Mouse (Mus musculus) gastrocnemius, postnatal 4 days (tissue): Measurements from ENCODE around the gene Myh1. TPM values are rescaled to one million over a fixed set of nuclear protein-coding genes. Genes with fewer than 3 reads are reported as not detected.

Experiments
- DNase-seq, 2 experiments: peaks; one replicate each; pipeline ENCODE4 v3.0.0; 2021 to 2022; ENCODE audit warnings: low spot score in 2 of 2, mixed read lengths in 2 of 2
- long read RNA-seq, 2 experiments: library from polyadenylated mRNA; stranded (forward); transcript quantifications; one replicate each; pipeline ENCODE4 v2.0.0; 2021
- total RNA-seq, 2 experiments: library from RNA; stranded (reverse); gene quantifications; 2 replicates each; pipeline ENCODE4 v1.2.3; 2021

Gene Myh1
- 100 to 1,000 TPM; 613 to 684 TPM for total RNA-seq
- long read RNA-seq, experiment 1, full-length matches to known transcripts = 274 of 456 reads
- long read RNA-seq, experiment 1, partial matches to known transcripts = 160 of 456 reads
- long read RNA-seq, experiment 1, other reads (novel, unspliced or antisense) = 22 of 456 reads
- long read RNA-seq, experiment 2, full-length matches to known transcripts = 615 of 967 reads
- long read RNA-seq, experiment 2, partial matches to known transcripts = 315 of 967 reads
- long read RNA-seq, experiment 2, other reads (novel, unspliced or antisense) = 37 of 967 reads

DNA sequence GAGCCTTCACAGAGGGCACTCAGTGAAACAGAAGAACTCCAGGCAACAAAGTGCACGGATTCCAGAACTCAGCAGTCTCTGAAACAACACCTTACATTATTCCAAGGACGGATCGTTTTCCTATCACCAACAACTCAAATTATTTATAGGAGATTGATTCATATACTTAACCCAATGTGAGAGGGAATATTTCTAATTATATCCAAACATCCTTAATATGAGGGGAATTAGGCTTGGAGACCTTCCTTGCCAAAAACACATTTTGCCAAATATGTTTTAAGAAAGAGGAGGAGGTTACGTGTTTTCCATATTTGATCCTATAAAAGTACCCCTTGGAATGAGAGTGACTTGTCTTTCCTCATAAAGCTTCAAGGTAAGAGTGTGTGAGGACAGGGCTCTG, at the start of gene Myh1:
TSS of gene Myh1 (plus strand) at position 301 of the 400 bp plus-strand sequence.
- DNase-seq = no peak

DNA sequence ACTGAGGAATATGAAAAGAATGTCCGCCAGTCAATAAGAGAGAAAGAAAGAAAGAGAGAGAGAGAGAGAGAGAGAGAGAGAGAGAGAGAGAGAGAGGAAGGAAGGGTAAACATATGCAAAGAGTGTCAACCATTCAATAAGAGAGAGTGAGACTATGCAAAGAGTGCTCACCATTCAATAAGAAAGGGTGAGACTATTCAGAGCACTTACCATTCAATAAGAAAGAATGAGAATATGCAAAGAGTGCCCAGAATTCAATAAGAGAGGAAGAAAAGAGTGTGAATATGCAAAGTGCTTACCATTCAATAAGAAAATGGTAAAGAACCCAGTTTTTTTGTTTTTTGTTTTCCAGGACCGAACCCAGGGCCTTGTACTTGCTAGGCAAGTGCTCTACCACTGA, 49.6 kb upstream of the Myh1 start:
- no peak for DNase-seq

- no peak for DNase-seq
These were observed 48.7 kb upstream of the Myh1 start for GRCm38 (mm10) chr11:67151159-67151558.

DNA sequence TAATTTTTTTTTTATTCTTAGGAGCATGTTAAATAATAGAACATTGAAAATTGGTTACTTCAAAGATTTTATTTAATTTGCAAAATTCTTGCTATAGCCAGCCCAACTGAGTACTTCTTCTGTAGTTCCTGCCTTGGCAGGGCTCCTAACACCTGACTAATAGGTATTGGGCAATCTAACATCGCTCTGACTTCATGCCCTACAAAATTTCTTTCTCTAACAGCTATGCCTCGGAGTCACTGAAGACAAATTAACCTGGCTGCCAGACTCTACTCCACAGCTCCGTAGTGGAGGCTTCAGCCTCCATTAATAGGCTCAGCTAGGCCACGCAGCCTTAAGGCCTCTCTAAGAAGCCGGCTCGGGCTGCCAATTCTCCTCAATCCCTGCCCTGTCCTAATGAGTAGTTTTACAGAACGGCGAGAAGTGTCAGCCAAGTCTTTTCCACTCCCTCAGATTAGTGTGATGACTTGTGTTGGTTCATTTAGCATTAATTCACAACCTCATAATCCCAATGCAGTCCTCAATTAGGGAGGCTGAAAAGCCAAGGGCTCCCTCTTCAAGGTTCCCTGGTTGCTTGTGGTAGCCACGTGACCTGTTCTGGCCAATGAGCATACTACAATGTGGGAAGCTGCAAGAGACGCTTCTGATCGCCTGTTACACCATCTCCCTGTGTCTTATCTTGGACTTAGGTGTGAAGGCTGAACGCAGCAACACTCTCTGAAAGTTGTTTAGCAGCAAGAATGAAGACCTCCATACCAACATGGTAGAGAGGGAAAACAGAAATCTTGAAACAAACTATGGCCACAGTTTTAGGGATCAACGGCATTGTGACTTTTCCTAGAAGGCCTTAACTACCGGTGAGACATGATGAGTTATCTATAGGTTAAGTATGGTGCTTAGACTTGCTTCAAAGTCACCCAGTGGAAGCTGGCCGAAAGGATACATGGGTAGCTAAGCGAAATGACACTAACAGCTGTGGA, 47.9 kb upstream of the Myh1 start:
- no peak for DNase-seq

DNA sequence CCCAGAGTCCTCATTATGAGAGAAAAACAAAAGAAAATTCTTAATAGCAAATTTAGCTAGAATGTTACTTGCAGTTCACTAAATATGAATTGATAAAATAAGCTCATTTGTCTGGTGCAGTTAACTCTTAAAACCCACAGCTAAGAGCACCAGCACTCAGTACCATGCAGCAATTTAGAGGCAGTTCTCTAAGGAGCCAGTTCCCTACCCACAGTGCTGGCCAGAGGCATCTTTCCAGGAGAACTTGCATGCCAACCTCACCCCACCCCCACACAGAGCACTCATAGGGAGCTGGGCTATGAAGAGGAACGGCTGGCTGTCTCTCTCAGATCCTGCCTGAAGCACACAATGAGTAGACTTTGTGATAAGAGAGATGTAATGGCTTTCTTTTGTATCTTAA, 46.7 kb upstream of the Myh1 start:
- peak in 1 of 2 experiments; percentile 42 for DNase-seq

GRCm38 (mm10) chr11:67153843-67154242, 46.0 kb upstream of the Myh1 start:
- DNase-seq = no peak

DNA sequence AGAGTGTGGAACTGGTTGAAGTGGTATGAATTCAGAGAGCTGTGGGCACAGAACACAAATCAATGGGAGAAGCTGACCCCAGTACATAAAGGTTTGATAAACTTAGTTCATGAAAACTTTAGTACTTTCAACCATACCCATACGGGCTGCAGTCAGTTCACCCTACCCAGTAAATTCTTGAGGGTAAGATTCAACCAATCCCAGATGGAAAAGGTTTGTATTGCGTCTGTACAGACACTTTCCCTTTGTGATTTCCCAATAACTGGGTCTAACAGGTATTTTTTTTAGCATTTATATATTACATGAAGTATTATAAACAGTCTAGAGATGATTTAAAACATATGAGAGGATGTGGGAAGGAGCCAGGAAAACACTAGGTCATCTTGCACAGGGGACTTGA, 44.2 kb upstream of the Myh1 start:
- DNase-seq = no peak

- DNase-seq = no peak
These were observed 39.7 kb upstream of the Myh1 start for GRCm38 (mm10) chr11:67160131-67160530.

DNA sequence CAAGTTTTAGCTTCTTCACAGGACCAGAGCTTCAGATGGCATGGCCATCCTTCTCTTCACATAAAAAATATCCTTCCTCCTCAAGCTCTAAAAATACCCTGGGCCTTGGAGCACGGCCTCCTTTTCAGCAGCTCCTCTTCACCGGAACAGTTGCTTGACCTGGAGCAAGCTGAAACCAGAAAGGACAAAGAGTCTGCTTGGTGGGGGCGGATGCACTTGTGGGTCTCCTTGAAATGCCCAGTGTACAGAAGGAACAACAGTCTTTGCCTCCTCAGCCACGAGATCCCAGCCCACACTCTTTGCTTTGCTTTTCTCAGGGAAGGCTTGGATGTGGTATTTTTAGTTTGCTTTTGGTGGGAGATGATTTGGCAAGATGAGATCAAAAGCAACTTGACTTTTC, 36.2 kb upstream of the Myh1 start:
- no peak for DNase-seq

GRCm38 (mm10) chr11:67164851-67165250, 35.0 kb upstream of the Myh1 start:
- DNase-seq = no peak

- DNase-seq = peak in 1 of 2 experiments; percentile 17
These were observed 30.6 kb upstream of the Myh1 start for GRCm38 (mm10) chr11:67169301-67169700.

DNA sequence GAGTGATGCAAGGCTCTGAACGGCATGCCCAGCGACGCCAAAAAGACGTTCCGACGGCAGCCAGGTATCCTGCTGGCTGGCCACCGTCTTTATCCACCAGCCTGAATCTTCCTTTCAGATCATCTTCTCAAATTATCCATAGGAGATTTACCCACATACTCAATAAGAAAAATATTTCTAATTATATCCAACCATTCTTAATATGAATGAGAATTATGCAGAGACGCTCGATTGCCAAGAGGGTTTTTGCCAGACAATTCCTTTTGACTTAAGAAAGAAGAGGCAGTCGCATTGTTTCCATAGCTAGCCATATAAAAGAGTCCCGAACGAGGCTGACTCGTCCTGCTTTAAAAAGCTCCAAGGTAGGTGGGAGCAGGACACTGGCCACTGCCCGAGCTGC, 29.1 kb upstream of the Myh1 start, which contains the start of gene Myh2:
TSS of gene Myh2 (plus strand) at position 301 of the 400 bp plus-strand sequence.
- no peak for DNase-seq

DNA sequence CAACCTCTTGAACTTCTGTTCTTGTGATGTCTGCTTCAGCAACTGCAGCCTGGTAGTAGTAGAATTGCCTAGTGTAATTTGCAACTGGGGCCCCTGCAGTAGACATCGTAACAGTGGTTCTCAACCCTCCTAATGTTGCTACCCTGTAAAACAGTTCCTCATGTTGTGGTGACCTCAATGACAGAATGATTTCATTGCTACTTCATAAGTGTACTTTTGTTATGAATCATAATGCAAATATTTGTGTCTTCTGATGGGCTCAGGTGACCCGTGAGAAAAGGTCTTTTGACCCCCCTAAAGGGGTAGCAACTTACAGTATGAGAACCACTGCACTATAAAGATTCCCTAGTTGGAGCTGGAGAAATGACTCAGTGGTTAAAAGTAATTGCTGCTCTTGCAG, 27.4 kb upstream of the Myh1 start:
- no peak for DNase-seq

GRCm38 (mm10) chr11:67176376-67176775, 23.5 kb upstream of the Myh1 start:
- no peak for DNase-seq

DNA sequence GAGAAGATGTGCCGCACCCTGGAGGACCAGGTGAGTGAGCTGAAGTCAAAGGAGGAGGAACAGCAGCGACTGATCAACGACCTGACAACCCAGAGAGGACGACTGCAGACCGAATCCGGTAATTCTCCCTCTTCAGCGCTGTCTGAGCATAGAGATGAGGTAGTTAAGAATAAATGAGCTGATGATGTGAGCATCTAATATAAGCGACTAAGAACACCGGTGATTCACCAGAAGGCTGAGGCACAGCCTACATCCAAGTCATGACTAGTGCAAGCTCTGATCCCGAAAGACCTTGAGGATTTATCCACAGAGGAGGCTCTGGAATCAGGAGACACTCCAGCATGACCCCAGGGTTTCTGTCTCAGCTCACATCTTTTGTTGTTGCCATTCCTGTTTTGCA, 9.5 kb upstream of the Myh1 start:
- DNase-seq = no peak

DNA sequence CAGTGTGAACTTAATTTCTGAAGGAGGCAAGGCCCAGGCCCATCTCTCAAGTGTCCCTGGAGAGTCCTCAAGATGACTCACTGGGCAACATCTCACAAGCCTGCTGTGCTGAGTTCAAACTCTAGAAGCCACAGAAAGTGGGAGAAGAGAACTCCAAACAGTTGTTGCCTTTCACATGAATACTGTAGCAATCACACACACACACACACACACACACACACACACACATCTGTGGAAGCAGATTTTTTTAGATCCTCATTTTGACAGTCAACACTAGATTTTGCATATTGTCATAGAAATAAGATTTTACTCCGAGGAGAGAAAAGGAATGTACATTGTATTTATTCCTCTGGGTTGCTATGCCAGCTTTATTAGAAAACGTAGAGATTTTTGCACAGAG, 9.0 kb upstream of the Myh1 start:
- DNase-seq = no peak

DNA sequence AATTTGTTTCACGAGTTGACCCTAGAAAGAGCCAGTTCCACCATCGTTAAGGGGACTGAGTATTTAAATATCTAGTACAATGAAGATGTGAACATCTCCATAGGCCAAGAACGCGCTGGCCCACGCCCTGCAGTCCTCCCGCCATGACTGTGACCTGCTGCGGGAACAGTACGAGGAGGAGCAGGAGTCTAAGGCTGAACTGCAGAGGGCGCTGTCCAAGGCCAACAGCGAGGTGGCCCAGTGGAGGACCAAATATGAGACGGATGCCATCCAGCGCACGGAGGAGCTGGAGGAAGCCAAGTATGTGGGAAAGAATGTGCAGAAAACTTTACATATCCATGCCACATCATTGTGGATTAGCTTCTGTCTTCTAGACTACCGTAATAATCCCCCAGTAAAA, 8.4 kb upstream of the Myh1 start:
- DNase-seq = no peak

DNA sequence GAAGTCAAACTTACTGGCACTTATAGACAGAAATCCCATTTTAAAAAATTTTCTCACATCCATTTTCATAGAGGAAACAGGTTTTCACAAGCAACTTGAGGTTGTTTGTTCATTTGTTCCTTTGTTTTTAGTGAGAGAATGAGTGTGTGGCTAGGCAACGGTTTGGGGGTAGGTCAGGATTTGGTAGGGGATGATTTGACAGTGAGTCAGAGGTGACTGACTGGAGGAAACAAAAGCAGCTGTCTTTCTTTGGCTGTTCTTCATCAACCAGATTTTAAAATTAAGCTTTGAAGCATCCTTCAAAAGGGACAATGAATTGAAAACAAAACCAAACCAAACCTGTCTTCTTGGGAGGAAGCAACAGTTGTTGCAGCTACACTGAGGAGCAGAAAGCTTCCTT, 531 bp upstream of the Myh1 start:
- DNase-seq = no peak

GRCm38 (mm10) chr11:67204766-67205165, 4.9 kb downstream of the Myh1 start:
- DNase-seq = no peak

DNA sequence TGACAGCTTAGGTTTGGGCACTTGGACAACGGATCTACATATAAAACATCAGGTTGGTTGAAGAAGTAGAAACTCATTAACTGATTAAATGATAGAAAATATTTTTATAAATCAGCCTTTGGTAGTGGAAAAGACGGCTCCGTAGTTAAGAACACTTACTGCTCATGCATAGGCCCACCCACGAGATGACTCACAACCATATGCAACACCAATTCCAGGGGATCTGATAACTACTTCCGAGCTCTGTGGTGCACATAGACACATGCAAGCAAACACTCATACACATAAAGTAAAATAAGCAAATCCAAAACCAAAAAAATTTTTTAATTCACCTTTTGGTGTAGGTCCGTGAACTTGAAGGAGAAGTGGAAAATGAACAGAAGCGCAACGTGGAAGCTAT, 22.0 kb downstream of the Myh1 start:
- DNase-seq = no peak

DNA sequence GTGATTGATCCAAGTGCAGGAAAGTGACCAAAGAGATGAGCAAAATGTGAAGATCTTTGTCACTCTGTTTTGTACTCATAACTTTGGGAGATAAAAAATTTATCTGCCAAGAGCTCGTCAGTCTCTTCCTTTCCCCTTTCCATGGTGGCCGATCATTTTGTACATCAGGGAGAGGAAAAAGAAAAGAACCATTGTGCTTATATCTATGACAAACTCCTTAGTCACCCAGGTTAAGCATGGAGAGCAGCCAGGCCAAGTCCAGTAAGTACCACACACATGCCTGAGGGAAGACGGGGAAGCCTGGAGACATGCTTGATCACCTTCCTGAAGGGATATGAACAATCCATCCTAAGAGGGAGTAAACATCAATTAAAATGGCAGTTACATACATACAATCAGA, 24.6 kb downstream of the Myh1 start:
- DNase-seq = no peak

DNA sequence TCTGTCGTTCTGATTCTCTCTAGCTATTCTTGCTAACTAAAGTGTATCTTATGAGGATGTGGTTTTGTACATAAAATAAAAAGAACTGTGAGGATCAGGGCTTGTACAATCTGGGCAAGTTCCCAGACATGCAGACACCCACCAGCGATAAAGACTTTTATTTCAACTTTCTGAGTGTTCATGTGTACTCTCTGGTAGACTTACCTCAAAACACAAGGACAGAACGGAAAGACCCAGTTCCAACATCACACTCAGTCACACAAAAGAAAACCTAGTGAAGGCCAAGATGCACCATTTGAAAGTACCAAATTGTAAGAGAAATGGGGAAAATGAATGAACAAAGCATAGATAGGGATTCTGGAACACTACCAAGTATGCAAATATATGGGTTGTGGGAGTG, 28.9 kb downstream of the Myh1 start:
- DNase-seq = no peak
